Mouse (Mus musculus) forebrain, embryonic 14.5 days (tissue): ENCODE results near the gene Gm10644. TPM values are rescaled to one million over a fixed set of nuclear protein-coding genes. Genes with fewer than 3 reads are reported as not detected.
"Not testable (repeated sequence)": the region's sequence is repeated elsewhere in the genome, so short reads cannot be mapped to it uniquely, and the experiment has no call there.

Source experiments
- ATAC-seq: fragments of 200-750 bp; cut with Nextera tagmentation; 2 replicates; pipeline ENCODE4 v1.8.0; 2017; ENCODE audit warnings: mild to moderate bottlenecking, moderate library complexity
- DNase-seq: peaks from one replicate; pipeline ENCODE4 v3.0.0-alpha.2; 2015; ENCODE audit warnings: low spot score
- H3K27ac ChIP-seq: fragments of 300-500 bp; sonication (generic); 2 replicates; pipeline ENCODE4 v1.5.1; 2014; ENCODE audit warnings: low read depth, mild to moderate bottlenecking, control low read depth, low read length, moderate library complexity
- H3K27me3 ChIP-seq: fragments of 300-500 bp; sonication (generic); replicated peaks from 2 replicates; pipeline ENCODE4 v1.6.1; 2014; ENCODE audit warnings: low read length, control low read depth, mixed read lengths; ENCODE audit not compliant: control insufficient read depth, insufficient read depth
- H3K36me3 ChIP-seq: fragments of 300-500 bp; sonication (generic); 2 replicates; pipeline ENCODE4 v1.6.1; 2014; ENCODE audit warnings: low read length, control low read depth; ENCODE audit not compliant: control insufficient read depth, insufficient read depth
- H3K4me1 ChIP-seq: fragments of 300-500 bp; sonication (generic); 2 replicates; pipeline ENCODE4 v1.6.1; 2014; ENCODE audit warnings: antibody characterized with exemption, low read length, control low read depth; ENCODE audit not compliant: control insufficient read depth, insufficient read depth
- H3K4me2 ChIP-seq: fragments of 300-500 bp; sonication (generic); 2 replicates; pipeline ENCODE4 v1.6.1; 2014; ENCODE audit warnings: mild to moderate bottlenecking, control low read depth, low read length
- H3K4me3 ChIP-seq: fragments of 300-500 bp; sonication (generic); 2 replicates; pipeline ENCODE4 v1.5.1; 2014; ENCODE audit warnings: low read depth, low read length, control low read depth
- H3K9ac ChIP-seq: fragments of 300-500 bp; sonication (generic); 2 replicates; pipeline ENCODE4 v1.6.1; 2014; ENCODE audit warnings: mild to moderate bottlenecking, low read length, control low read depth, moderate library complexity
- H3K9me3 ChIP-seq: fragments of 300-500 bp; sonication (generic); replicated peaks from 2 replicates; pipeline ENCODE4 v1.6.1; 2016; ENCODE audit warnings: low read length, control low read depth, mixed read lengths; ENCODE audit not compliant: control insufficient read depth
- WGBS: fragments of 180-500 bp; shearing (Covaris S2); extraction: QIAGEN DNeasy Blood & Tissue Kit; methylation state at CpG from one replicate; pipeline ENCODE4 v1.1.7; 2014; 5-methylcytosine and 5-hydroxymethylcytosine counted together
- polyA plus RNA-seq: library from polyadenylated mRNA; unstranded; fragments of >200 nt; fragmentation: Nextera tagmentation; extraction: Ambion mirVana; gene quantifications from 2 replicates; pipeline ENCODE4 v1.2.1, GENCODE M21; 2014

Gene Gm10644
- polyA plus RNA-seq, 1 experiment from 2014 or later: 0.61 TPM

DNA sequence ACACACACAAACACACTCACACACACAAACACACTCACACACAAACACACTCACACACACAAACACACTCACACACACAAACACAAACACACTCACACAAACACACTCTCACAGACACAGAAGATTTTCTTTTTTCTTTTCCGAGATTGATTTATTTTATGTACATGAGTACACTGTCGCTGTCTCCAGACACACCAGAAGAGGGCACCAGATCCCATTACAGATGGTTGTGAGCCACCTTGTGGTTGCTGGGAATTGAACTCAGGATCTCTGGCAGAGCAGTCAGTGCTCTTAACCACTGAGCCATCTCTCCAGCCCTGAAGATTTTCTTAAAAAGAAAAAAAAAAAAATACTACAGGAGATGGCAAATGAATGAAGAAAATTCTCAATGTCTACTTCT is 28.2 kb upstream of the Gm10644 start:
- not testable (repeated sequence) for ATAC-seq, H3K9me3 ChIP-seq, DNase-seq, H3K27me3 ChIP-seq, H3K9ac ChIP-seq, H3K4me3 ChIP-seq, H3K4me2 ChIP-seq, H3K27ac ChIP-seq, H3K4me1 ChIP-seq
- 99% methylated on average over 2 of the region's 2 CpGs for WGBS
- H3K36me3 ChIP-seq: peaks cover 77% of the 10 kb centered on the region

DNA sequence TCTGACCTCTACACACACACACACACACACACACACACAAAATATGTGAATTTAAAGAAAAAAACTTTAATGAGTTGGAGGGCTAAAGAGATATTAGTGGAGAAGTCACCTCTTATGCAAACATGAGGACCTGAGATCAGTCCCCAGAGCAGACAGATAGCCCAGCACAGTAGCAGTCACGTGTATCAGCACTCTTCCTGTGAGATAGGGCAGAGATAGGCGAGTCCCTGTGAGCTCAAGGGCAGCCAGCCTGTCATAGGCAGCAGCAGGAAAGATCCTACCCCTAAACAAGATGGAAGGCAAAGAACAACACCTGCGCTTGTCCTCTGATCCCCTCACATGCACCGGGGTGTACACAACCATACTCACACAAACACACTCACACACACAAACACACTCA is 27.4 kb upstream of the Gm10644 start:
- no peak for DNase-seq
- no peak overlapping the region for H3K4me2 ChIP-seq
- no peaks in the 10 kb centered on the region for H3K27me3 ChIP-seq
- peaks cover 70% of the 10 kb centered on the region for H3K36me3 ChIP-seq
- 89% methylated on average over 4 of the region's 4 CpGs for WGBS
- peaks cover 2% of the 10 kb centered on the region; the same call in 1 of the 2 replicates for H3K4me1 ChIP-seq
- H3K9ac ChIP-seq: no peak overlapping the region
- H3K9me3 ChIP-seq: no peaks in the 10 kb centered on the region
- ATAC-seq: no peak
- H3K4me3 ChIP-seq: no peak overlapping the region
- H3K27ac ChIP-seq: no peak overlapping the region

DNA sequence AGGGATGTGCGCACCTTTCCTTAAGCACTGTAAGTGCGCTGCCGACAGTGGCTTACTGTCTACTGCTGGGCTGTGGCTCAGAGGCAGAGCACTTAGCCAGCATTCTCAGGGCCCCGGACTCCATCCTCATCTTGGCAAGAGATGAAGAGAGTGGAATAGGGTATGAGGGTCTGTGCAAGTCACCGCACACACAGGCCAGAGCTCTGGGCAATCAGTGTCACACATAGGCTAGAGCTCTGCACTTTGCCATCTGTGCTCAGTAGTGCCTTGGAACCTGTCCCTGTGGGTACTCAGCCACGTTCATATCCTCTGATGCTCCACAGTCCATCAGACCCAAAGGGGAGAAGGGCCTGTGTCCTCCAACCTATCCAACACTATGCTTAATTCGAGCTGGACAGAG is 26.5 kb upstream of the Gm10644 start:
- Histone ChIP-seq H3K4me2 (no peak overlapping the region), H3K4me3 (no peak overlapping the region), H3K9ac (no peak overlapping the region), H3K9me3 (no peaks in the 10 kb centered on the region), H3K27ac (no peak overlapping the region), H3K36me3 (peaks cover 61% of the 10 kb centered on the region), H3K27me3 (no peaks in the 10 kb centered on the region), H3K4me1 (peaks cover 7% of the 10 kb centered on the region; the same call in 1 of the 2 replicates)
- DNase-seq (no peak), ATAC-seq (no peak)
- WGBS: 92% methylated on average over 7 of the region's 7 CpGs

DNA sequence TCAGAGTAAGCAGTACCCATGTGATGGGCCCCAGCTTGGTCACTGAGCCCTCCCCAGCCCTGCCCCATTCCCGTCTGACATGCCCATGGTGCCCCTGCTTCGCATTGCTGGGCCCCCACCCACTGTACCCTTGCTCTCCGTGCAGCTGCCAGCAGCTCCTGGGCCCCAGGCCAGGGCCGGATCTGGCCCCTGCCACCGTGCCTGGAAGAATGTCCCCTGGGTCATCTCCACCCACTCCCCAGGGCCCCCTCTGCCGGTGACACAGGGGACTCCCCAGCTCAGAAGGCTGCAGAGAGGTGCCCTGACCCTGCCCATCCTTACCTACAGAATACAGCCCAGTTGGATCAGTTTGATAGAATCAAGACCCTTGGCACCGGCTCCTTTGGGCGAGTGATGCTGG is 25.8 kb upstream of the Gm10644 start:
- no peak for ATAC-seq
- 80% methylated on average over 8 of the region's 8 CpGs for WGBS
- peaks cover 54% of the 10 kb centered on the region for H3K36me3 ChIP-seq

DNA sequence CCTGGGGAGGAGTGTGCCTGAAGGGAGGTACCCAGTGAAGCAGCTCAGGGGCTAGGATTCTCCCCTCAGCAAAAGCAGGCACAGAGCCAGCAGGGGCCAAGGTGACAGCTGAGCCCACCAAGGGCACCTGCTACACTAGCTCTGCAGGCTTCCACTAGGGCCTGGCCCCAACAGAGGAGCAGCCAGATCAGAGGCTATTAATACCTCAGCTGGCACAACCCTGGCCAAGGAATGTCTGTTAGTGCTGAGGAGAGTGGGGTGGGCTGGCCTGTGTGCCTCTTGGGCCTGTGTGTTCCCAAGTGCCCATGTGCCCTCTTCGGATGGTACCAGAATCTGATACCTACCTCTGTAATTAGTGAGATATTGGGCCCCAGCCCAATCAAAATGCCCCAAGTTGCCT is 25.2 kb upstream of the Gm10644 start:
- DNase-seq (no peak), ATAC-seq (no peak)
- Histone ChIP-seq H3K9ac (no peak overlapping the region), H3K27me3 (no peaks in the 10 kb centered on the region), H3K27ac (no peak overlapping the region), H3K9me3 (no peaks in the 10 kb centered on the region), H3K36me3 (peaks cover 49% of the 10 kb centered on the region), H3K4me2 (no peak overlapping the region), H3K4me1 (peaks cover 7% of the 10 kb centered on the region; the same call in 1 of the 2 replicates), H3K4me3 (no peak overlapping the region)
- WGBS: 86% methylated on average over 1 of the region's 1 CpGs

More for the DNA sequence above, 25.8 kb upstream of the Gm10644 start:
- Histone ChIP-seq H3K4me2 (no peak overlapping the region), H3K9ac (no peak overlapping the region), H3K9me3 (no peaks in the 10 kb centered on the region), H3K27ac (no peak overlapping the region), H3K27me3 (no peaks in the 10 kb centered on the region), H3K4me3 (no peak overlapping the region), H3K4me1 (peaks cover 7% of the 10 kb centered on the region; the same call in 1 of the 2 replicates)
- DNase-seq: no peak

DNA sequence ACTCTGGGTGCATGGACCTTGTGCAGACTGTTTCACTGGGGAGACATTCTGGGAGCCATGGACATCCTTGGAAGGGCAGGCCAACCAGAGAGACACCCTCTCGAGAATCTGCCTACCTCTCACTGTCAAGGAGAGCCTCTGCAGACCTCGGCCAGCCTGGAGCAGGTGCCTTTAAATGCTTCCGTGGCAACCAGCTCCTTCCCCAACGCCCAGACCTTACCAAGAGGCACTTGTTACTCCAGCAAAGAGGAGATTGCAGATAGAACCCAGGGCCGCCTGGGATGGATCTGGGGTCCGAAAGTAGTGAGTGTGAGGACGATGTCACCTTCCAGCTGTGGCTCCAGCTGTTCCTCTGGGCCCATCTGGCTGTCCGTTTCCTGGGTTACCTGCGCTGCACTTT is 23.2 kb upstream of the Gm10644 start:
- DNase-seq (no peak), ATAC-seq (no peak)
- WGBS: 70% methylated on average over 9 of the region's 9 CpGs
- Histone ChIP-seq H3K4me2 (no peak overlapping the region), H3K27me3 (no peaks in the 10 kb centered on the region), H3K36me3 (peaks cover 33% of the 10 kb centered on the region), H3K9me3 (no peaks in the 10 kb centered on the region), H3K4me1 (peaks cover 17% of the 10 kb centered on the region), H3K27ac (no peak overlapping the region), H3K4me3 (no peak overlapping the region), H3K9ac (no peak overlapping the region)

DNA sequence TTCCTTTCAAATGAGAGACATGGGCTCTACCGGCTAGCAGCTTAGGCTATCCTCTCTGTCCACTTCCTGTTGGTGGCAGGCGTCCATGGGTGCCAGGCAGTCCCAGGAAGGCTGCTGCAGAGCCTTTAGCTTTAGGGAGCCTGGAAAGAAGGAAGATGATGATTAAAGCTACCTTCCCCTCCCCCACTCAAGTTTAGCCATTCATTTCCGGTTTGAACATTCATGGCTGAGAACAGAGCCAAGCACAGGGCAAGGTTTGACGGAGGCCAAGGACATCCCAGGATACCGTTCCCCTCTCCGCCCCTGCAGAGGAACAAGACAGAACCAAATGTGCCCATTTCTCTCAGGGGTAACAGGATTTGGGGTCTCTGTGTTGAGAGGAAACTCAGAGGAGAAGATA is 22.6 kb upstream of the Gm10644 start:
- Histone ChIP-seq H3K27ac (no peak overlapping the region), H3K36me3 (peaks cover 28% of the 10 kb centered on the region), H3K4me1 (peaks cover 17% of the 10 kb centered on the region), H3K9ac (no peak overlapping the region), H3K27me3 (no peaks in the 10 kb centered on the region), H3K9me3 (no peaks in the 10 kb centered on the region), H3K4me3 (no peak overlapping the region), H3K4me2 (no peak overlapping the region)
- WGBS: 64% methylated on average over 6 of the region's 6 CpGs
- ATAC-seq: no peak
- DNase-seq: no peak

DNA sequence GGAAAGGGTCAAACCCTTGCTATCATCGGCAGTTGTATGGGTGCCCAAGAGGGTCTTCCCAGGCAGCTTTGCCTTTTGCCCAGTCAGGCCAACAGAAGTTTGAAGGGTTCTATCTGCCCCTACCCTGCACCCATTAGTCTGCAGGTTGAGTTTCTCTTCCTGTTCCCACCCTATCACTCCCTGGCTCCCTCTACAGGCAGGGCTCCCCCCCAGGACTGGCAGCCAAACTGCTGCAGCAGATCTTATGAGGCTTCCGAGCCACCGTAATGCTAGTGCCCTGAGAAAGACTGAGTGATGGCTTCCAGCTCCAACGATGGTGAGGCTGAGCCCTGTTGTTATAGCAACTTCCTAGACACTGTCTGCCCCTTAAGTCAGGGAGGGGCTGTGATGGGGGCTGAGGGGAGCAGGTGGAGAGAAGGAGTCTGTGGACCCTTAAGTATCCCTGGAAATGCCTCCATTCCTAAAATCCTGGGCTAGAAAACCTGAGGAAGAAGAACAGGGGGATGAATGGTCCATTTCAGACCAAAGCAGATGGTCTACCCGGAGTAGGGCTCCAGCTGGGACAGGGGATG is 21.9 kb upstream of the Gm10644 start:
- DNase-seq (no peak), ATAC-seq (no peak)
- Histone ChIP-seq H3K9me3 (no peaks in the 10 kb centered on the region), H3K36me3 (peaks cover 21% of the 10 kb centered on the region), H3K4me2 (no peak overlapping the region), H3K9ac (no peak overlapping the region), H3K27me3 (no peaks in the 10 kb centered on the region), H3K27ac (no peak overlapping the region), H3K4me1 (peaks cover 17% of the 10 kb centered on the region), H3K4me3 (no peak overlapping the region)
- 88% methylated on average over 5 of the region's 5 CpGs for WGBS

DNA sequence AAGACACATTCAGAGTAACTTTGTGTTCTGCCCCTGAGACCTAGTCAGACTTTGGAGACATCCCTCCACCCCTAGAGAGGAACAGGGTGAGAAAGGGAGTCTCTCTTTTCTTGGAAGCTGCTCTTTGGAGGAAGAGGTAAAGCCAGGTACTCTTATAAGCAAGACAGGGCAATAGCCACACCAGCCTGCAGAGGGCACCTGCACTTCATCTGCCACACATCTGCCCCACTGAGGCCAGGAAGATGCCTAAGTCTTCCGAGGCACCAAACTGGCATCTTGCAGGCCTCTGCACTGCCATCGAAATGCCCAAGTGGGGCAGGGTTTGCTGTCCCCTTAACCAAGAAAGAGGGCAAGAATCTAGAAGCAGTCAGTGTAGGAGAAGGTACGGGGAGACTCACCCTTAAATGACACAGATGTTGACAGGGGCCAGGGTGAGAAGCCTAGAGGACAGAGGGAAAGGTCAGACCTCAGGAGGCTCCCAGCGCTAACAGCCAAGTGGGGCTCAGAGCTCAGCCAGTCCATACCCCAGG is 21.2 kb upstream of the Gm10644 start:
- H3K9me3 ChIP-seq: no peaks in the 10 kb centered on the region
- no peak overlapping the region for H3K27ac ChIP-seq
- H3K4me1 ChIP-seq: peaks cover 17% of the 10 kb centered on the region
- H3K9ac ChIP-seq: no peak overlapping the region
- DNase-seq: no peak
- no peaks in the 10 kb centered on the region for H3K27me3 ChIP-seq
- 93% methylated on average over 4 of the region's 4 CpGs for WGBS
- H3K4me2 ChIP-seq: no peak overlapping the region
- no peak overlapping the region for H3K4me3 ChIP-seq
- ATAC-seq: no peak
- peaks cover 14% of the 10 kb centered on the region for H3K36me3 ChIP-seq
